Mouse (Mus musculus) lung, embryonic 15.5 days (tissue): Measurements from ENCODE around the gene Ep400. TPM values are rescaled to one million over a fixed set of nuclear protein-coding genes. Genes with fewer than 3 reads are reported as not detected.
A peak's percentile ranks its signal among the peaks of the same experiment; 100 is the strongest.

ENCODE experiments used
- ATAC-seq: fragments of 200-750 bp; cut with Nextera tagmentation; 2 replicates; pipeline ENCODE4 v1.8.0; 2017; ENCODE audit warnings: moderate number of reproducible peaks, borderline replicate concordance; ENCODE audit not compliant: low FRiP score, low TSS enrichment; ENCODE audit errors: extremely low read depth
- H3K27ac ChIP-seq: fragments of 300-500 bp; sonication (generic); 2 replicates; pipeline ENCODE4 v1.5.1; 2015; ENCODE audit warnings: moderate library complexity, mild to moderate bottlenecking, inconsistent platforms
- H3K27me3 ChIP-seq: fragments of 300-500 bp; sonication (generic); 2 replicates; pipeline ENCODE4 v1.6.1; 2015; ENCODE audit warnings: inconsistent platforms
- H3K36me3 ChIP-seq: fragments of 300-500 bp; sonication (generic); 2 replicates; pipeline ENCODE4 v1.6.1; 2015; ENCODE audit warnings: inconsistent platforms
- H3K4me1 ChIP-seq: fragments of 300-500 bp; sonication (generic); 2 replicates; pipeline ENCODE4 v1.6.1; 2015; ENCODE audit warnings: inconsistent platforms
- H3K4me2 ChIP-seq: fragments of 300-500 bp; sonication (generic); 2 replicates; pipeline ENCODE4 v1.6.1; 2015; ENCODE audit warnings: inconsistent platforms, mild to moderate bottlenecking, moderate library complexity
- H3K4me3 ChIP-seq: fragments of 300-500 bp; sonication (generic); 2 replicates; pipeline ENCODE4 v1.5.1; 2015; ENCODE audit warnings: mild to moderate bottlenecking, inconsistent platforms
- H3K9ac ChIP-seq: fragments of 300-500 bp; sonication (generic); 2 replicates; pipeline ENCODE4 v1.6.1; 2015; ENCODE audit warnings: inconsistent platforms
- H3K9me3 ChIP-seq: fragments of 300-500 bp; sonication (generic); 2 replicates; pipeline ENCODE4 v1.6.1; 2016; ENCODE audit warnings: inconsistent platforms
- WGBS: fragments of 180-500 bp; shearing (Covaris S2); methylation state at CpG from one replicate; pipeline ENCODE4 v1.1.7; 2015; 5-methylcytosine and 5-hydroxymethylcytosine counted together
- polyA plus RNA-seq: library from polyadenylated mRNA; unstranded; fragments of >200 nt; fragmentation: Nextera tagmentation; extraction: Ambion mirVana; gene quantifications from 2 replicates; pipeline ENCODE4 v1.2.1, GENCODE M21; 2015

Ep400 gene
- polyA plus RNA-seq, 1 experiment from 2014 or later = 46.5 TPM

GRCm38 (mm10) chr5:110801036-110801624 is 30.6 kb upstream of the Ep400 start:
- peaks cover 39% of the 10 kb centered on the region for H3K36me3 ChIP-seq
- H3K27ac ChIP-seq = no peak overlapping the region
- no peaks in the 10 kb centered on the region for H3K27me3 ChIP-seq
- H3K4me1 ChIP-seq = 0 out of 2 replicates have a peak, but pooled peaks cover 2% of the 10 kb centered on the region
- no peak overlapping the region for H3K4me3 ChIP-seq
- 78% methylated on average over 3 of the region's 3 CpGs for WGBS
- no peak overlapping the region for H3K9ac ChIP-seq
- no peaks in the 10 kb centered on the region for H3K9me3 ChIP-seq
- H3K4me2 ChIP-seq = no peak overlapping the region
- ATAC-seq = no peak

GRCm38 (mm10) chr5:110797696-110798095 is 27.2 kb upstream of the Ep400 start:
- Histone ChIP-seq H3K4me3 (no peak overlapping the region), H3K4me2 (no peak overlapping the region), H3K4me1 (no peaks in the 10 kb centered on the region), H3K27me3 (no peaks in the 10 kb centered on the region), H3K9me3 (no peaks in the 10 kb centered on the region), H3K36me3 (peaks cover 73% of the 10 kb centered on the region), H3K9ac (no peak overlapping the region), H3K27ac (no peak overlapping the region)
- 0 out of 2 replicates have a peak, but pooled peaks have one; percentile 2 for ATAC-seq
- WGBS = 51% methylated on average over 4 of the region's 4 CpGs

GRCm38 (mm10) chr5:110794363-110794762 is 23.8 kb upstream of the Ep400 start:
- no peaks in the 10 kb centered on the region for H3K9me3 ChIP-seq
- 91% methylated on average over 7 of the region's 7 CpGs for WGBS
- H3K9ac ChIP-seq = no peak overlapping the region
- H3K4me2 ChIP-seq = no peak overlapping the region
- H3K27me3 ChIP-seq = no peaks in the 10 kb centered on the region
- peaks cover 91% of the 10 kb centered on the region for H3K36me3 ChIP-seq
- no peak overlapping the region for H3K27ac ChIP-seq
- no peak overlapping the region for H3K4me3 ChIP-seq
- ATAC-seq = no peak
- no peaks in the 10 kb centered on the region for H3K4me1 ChIP-seq

- Histone ChIP-seq H3K36me3 (peaks cover 83% of the 10 kb centered on the region), H3K27me3 (no peaks in the 10 kb centered on the region), H3K9me3 (no peaks in the 10 kb centered on the region), H3K9ac (no peak overlapping the region), H3K4me1 (no peaks in the 10 kb centered on the region), H3K4me3 (no peak overlapping the region), H3K27ac (no peak overlapping the region), H3K4me2 (no peak overlapping the region)
- peak; percentile 31; the same call in 1 of the 2 replicates for ATAC-seq
- 55% methylated on average over 5 of the region's 5 CpGs for WGBS
These were observed 18.2 kb upstream of the Ep400 start for GRCm38 (mm10) chr5:110788684-110789083.

- Histone ChIP-seq H3K4me3 (no peak overlapping the region), H3K9me3 (no peaks in the 10 kb centered on the region), H3K36me3 (peaks cover 59% of the 10 kb centered on the region), H3K27me3 (no peaks in the 10 kb centered on the region), H3K4me2 (no peak overlapping the region), H3K9ac (no peak overlapping the region), H3K27ac (no peak overlapping the region), H3K4me1 (no peaks in the 10 kb centered on the region)
- WGBS = 73% methylated on average over 11 of the region's 11 CpGs
- no peak for ATAC-seq
These were observed 15.7 kb upstream of the Ep400 start for GRCm38 (mm10) chr5:110786081-110786835.

DNA sequence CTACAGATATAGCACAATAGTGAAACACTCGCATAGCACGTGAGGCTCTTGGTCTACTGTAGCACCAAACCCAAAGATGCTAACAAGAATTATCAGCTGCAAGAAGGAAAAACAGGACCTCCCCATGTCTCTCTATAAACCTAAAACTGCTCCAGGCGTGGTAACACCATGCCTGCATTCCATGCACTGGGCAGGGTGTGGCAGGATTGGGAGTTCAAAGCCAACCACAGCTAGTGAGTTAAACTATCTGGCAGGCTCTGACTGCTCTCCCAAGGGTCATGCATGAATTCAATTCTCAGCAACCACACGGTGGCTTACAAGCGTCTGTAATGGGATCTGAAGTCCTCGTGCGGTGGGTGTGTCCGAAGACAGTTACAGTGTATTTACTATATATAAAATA is 12.6 kb upstream of the Ep400 start:
- Histone ChIP-seq H3K4me2 (no peak overlapping the region), H3K9me3 (no peaks in the 10 kb centered on the region), H3K27me3 (no peaks in the 10 kb centered on the region), H3K4me3 (no peak overlapping the region), H3K36me3 (peaks cover 28% of the 10 kb centered on the region), H3K4me1 (peaks cover 16% of the 10 kb centered on the region), H3K27ac (no peak overlapping the region), H3K9ac (no peak overlapping the region)
- ATAC-seq = no peak
- WGBS = 59% methylated on average over 8 of the region's 8 CpGs

DNA sequence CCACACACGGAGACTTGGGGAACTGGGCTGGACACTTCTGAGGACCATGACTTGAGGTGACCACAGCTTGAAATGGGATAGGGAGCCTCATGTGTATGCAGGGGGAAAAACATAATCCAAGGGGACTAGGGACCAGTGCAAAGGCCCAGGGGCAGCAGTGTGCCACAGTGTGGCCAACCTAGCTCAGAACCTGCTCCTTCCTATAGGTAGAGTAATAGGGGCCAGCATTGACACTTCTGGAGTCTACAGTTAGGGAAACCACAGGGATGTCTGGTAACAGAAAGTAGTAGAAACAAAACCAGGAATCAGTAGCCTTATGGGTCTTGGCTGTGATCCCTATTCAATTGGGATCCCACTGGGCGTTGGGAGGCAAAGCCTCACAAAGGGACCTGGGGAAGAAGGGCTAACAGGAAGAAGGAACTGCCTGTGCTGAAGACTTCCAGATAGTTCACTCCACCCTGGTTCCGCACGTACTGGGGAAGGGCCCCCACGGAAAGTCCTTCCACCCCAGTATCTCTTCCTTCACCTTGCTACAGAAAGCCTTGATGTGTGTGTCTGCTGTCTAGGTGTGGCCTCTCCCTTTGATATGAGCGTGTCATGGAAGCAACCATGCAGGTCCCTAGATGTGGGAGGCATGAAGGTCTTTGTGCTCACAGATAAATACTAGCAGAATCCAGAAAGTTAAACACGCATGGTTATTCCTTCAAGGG is 11.2 kb upstream of the Ep400 start:
- ATAC-seq = no peak
- 81% methylated on average over 7 of the region's 7 CpGs for WGBS
- no peak overlapping the region for H3K4me3 ChIP-seq

GRCm38 (mm10) chr5:110780761-110781528 is 10.4 kb upstream of the Ep400 start:
- H3K4me2 ChIP-seq = peak overlapping the region; percentile 86
- no peaks in the 10 kb centered on the region for H3K27me3 ChIP-seq
- peaks cover 19% of the 10 kb centered on the region for H3K36me3 ChIP-seq
- 54% methylated on average over 10 of the region's 10 CpGs for WGBS
- H3K9me3 ChIP-seq = no peaks in the 10 kb centered on the region
- H3K4me1 ChIP-seq = peaks cover 16% of the 10 kb centered on the region
- H3K9ac ChIP-seq = peak overlapping the region; percentile 35
- peak overlapping the region; percentile 38; the same call in 1 of the 2 replicates for H3K27ac ChIP-seq
- peak; percentile 6; the same call in 1 of the 2 replicates for ATAC-seq
- peak overlapping the region; percentile 75 for H3K4me3 ChIP-seq

More for the DNA sequence above, 11.2 kb upstream of the Ep400 start:
- H3K27me3 ChIP-seq = no peaks in the 10 kb centered on the region
- H3K36me3 ChIP-seq = peaks cover 20% of the 10 kb centered on the region
- H3K9ac ChIP-seq = no peak overlapping the region
- H3K27ac ChIP-seq = no peak overlapping the region
- H3K4me2 ChIP-seq = no peak overlapping the region
- H3K9me3 ChIP-seq = no peaks in the 10 kb centered on the region
- H3K4me1 ChIP-seq = peaks cover 16% of the 10 kb centered on the region

DNA sequence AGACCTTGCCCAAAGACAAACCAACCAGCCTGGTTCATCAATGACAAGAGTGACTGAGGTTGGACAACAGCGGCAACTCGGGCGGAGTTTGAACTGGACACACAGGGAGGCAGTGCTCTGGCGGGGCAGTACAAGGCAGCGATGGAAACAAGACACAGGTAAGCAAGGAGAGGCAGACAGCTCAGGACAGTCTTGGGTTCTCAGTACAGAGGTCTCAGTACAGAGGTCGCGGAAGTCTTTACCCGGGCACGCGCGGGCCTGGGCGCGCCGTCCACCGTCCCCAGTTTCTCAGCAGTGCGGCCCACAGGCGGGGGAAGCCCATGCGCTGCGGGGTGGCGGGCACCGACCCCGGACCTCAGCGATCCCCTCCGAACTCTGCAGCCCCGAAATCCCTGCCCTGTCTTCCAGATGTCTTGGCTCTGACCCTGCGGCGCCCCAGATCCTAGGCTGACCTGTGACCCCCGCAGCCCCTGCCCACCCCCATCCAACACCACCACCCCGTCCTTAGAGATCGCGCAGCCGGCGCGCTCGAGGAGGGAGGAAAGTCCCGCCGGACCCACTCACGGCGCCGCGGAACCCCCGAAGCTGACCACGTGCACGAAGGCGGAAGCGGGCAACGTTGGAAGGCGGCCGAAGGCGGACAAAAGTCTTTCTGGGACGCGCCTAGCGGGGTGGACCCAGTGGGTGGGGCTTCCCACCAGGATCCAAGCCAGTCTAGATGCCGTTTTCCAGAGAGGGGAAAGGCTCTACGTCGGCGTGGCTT is 9.7 kb upstream of the Ep400 start, which contains the start of gene Pus1:
Gene Pus1 (minus strand): TSS at position 662 of the 763 bp plus-strand sequence.
- WGBS = under 1% methylated on average over 57 of the region's 57 CpGs
- peak within 1 kb of the TSS; percentile 38; the same call in 1 of the 2 replicates for H3K27ac ChIP-seq
- no peaks in the 10 kb centered on the region for H3K9me3 ChIP-seq
- peak within 1 kb of the TSS; percentile 75 for H3K4me3 ChIP-seq
- no peaks in the 10 kb centered on the region for H3K27me3 ChIP-seq
- H3K4me1 ChIP-seq = peaks cover 16% of the 10 kb centered on the region
- peak within 1 kb of the TSS; percentile 86 for H3K4me2 ChIP-seq
- ATAC-seq = peak; percentile 89
- H3K36me3 ChIP-seq = peaks cover 19% of the 10 kb centered on the region
- H3K9ac ChIP-seq = peak within 1 kb of the TSS; percentile 81

DNA sequence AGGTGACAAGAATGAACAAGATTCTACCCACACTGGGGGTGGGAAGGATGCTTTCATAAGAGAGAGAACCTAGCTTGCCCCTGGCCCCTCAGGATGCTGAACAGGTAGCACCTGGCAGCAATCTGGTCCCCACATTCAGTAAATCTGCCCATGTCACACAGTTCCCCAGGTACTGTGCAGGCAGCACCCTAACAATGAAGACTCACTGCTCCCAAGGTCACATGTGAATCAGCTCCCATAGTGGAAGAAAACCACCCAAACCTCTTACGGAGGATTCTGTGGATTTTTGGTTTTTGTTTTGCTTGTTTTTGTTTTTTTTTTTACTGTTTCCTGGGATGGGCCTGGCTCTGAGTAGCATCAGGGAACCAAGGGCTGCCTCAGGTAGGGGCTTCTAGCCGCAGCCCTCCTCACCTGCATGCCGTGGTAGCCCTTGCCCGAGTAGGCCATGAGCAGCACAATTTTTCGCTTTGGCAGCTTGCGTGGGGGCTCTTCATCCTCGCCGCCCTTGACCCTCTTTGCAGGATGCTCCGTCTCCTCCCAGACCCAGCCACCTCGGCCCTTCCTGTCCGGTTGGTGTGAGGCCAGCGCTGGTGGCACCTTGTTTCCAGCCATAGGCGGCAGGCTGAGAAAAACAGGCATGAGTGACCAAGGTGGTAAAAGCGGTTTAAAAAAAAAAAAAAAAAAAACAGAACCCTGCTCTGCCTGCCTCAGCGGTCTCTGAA is 8.9 kb upstream of the Ep400 start:
- Histone ChIP-seq H3K4me1 (peaks cover 16% of the 10 kb centered on the region), H3K36me3 (peaks cover 26% of the 10 kb centered on the region), H3K9me3 (no peaks in the 10 kb centered on the region), H3K27ac (no peak overlapping the region), H3K4me3 (peak overlapping the region; percentile 75), H3K27me3 (no peaks in the 10 kb centered on the region), H3K4me2 (peak overlapping the region; percentile 86), H3K9ac (peak overlapping the region; percentile 81)
- WGBS = 12% methylated on average over 15 of the region's 15 CpGs
- ATAC-seq = no peak
